ENCODE assay signal across 9 mouse cellular contexts in genomic region chr13:88822332-88822895, GRCm38 (mm10). TPM values are rescaled to one million over a fixed set of nuclear protein-coding genes. Genes with fewer than 3 reads are reported as not detected.
DNase-seq lines count a peak whose midpoint lies in the region; ATAC-seq and TF ChIP-seq lines count a peak whose summit lies in the region.
"Had no signal": no experiment of that assay in that cellular context is flagged by ENCODE, and none has a peak within 500 bp of the region (broad histone marks: within the 10 kb centered on the region; RNA-seq: fewer than 3 reads in every experiment).

No protein-coding gene starts in this region.

- no peaks in the 10 kb centered on the region for H3K9me3 ChIP-seq in embryonic facial prominence, embryonic 13.5 days
- no peaks in the 10 kb centered on the region for H3K9me3 ChIP-seq in intestine, postnatal 0 days (ENCODE audit: control insufficient read depth)
- H3K9me3 ChIP-seq in neural tube, embryonic 13.5 days, result no peaks in the 10 kb centered on the region

- 0 out of 2 replicates have a peak, but pooled peaks have one; percentile 22 for ATAC-seq in embryonic facial prominence, embryonic 13.5 days (ENCODE audit: insufficient number of reproducible peaks, insufficient read depth, low FRiP score, low TSS enrichment, low read depth)
- no peak for ATAC-seq in intestine, postnatal 0 days
- peak; percentile 9; the same call in 1 of the 2 replicates for ATAC-seq in neural tube, embryonic 13.5 days (ENCODE audit: low read depth)
- no peak for ATAC-seq in monocyte, adult 5-6 weeks (replicated peaks; ENCODE audit: insufficient number of reproducible peaks, low FRiP score, low TSS enrichment, poor library complexity, severe bottlenecking)

- peak overlapping the region; percentile 75 for H3K4me3 ChIP-seq in left cerebral cortex, adult 2 months
- H3K4me3 ChIP-seq in embryonic facial prominence, embryonic 13.5 days, result peak overlapping the region; percentile 69
- H3K4me3 ChIP-seq in intestine, postnatal 0 days (ENCODE audit: low read depth, low read length), result peak overlapping the region; percentile 60
- H3K4me3 ChIP-seq in neural tube, embryonic 13.5 days, result peak overlapping the region; percentile 80

- H3K36me3 ChIP-seq in embryonic facial prominence, embryonic 13.5 days, result no peaks in the 10 kb centered on the region
- H3K36me3 ChIP-seq in intestine, postnatal 0 days (ENCODE audit: control insufficient read depth, insufficient read depth), result no peaks in the 10 kb centered on the region
- no peaks in the 10 kb centered on the region for H3K36me3 ChIP-seq in neural tube, embryonic 13.5 days

- intact Hi-C loops in left cerebral cortex, adult 2 months (cut with DNase I), result loop anchor here (2.0 to 10.0 kb wide), 4 partner anchors 212 to 715 kb away; partner anchors contain the start of gene Hapln1
- intact Hi-C loops in left cerebral cortex, postnatal 10 days (cut with DNase I), result loop anchor here (5.0 kb wide), 1 partner anchor 715 kb away; the partner anchor contains the start of gene Hapln1

- peak in 1 of 2 experiments; percentile 18 for DNase-seq in left cerebral cortex, adult 2 months (ENCODE audit: extremely low spot score in 1 of 2, low spot score in 2 of 2)
- no peak for DNase-seq in left cerebral cortex, postnatal 10 days (ENCODE audit: extremely low spot score in 1 of 2, low spot score in 2 of 2)
- no peak for DNase-seq in urinary bladder, adult 2 months (ENCODE audit: low spot score)
- no peak for DNase-seq in testis, postnatal 14 days (ENCODE audit: low spot score)

- no peaks in the 10 kb centered on the region for H3K27me3 ChIP-seq in embryonic facial prominence, embryonic 13.5 days
- H3K27me3 ChIP-seq in intestine, postnatal 0 days (replicated peaks; ENCODE audit: control insufficient read depth, insufficient read depth, low read length), result peaks cover 7% of the 10 kb centered on the region; the same call in 1 of the 2 replicates
- no peaks in the 10 kb centered on the region for H3K27me3 ChIP-seq in neural tube, embryonic 13.5 days

- peak overlapping the region; percentile 90 for H3K4me2 ChIP-seq in embryonic facial prominence, embryonic 13.5 days
- peak overlapping the region; percentile 90 for H3K4me2 ChIP-seq in intestine, postnatal 0 days (replicated peaks; ENCODE audit: low read depth)
- H3K4me2 ChIP-seq in neural tube, embryonic 13.5 days, result peak overlapping the region; percentile 94

- peak overlapping the region; percentile 94 for H3K27ac ChIP-seq in left cerebral cortex, adult 2 months
- H3K27ac ChIP-seq in embryonic facial prominence, embryonic 13.5 days, result no peak overlapping the region
- H3K27ac ChIP-seq in intestine, postnatal 0 days (ENCODE audit: low read depth, low read length), result no peak overlapping the region
- peak overlapping the region; percentile 89 for H3K27ac ChIP-seq in neural tube, embryonic 13.5 days (replicated peaks)
- H3K27ac ChIP-seq: liver, embryonic 14.5 days had no signal

- TF ChIP-seq CTCF in left cerebral cortex, adult 2 months (IDR thresholded peaks at IDR 0.05), result no peak
- no peak for TF ChIP-seq CTCF in intestine, postnatal 0 days (IDR thresholded peaks at IDR 0.05; ENCODE audit: low read depth)

- H3K4me1 ChIP-seq in embryonic facial prominence, embryonic 13.5 days, result peaks cover 8% of the 10 kb centered on the region
- no peaks in the 10 kb centered on the region for H3K4me1 ChIP-seq in intestine, postnatal 0 days (replicated peaks; ENCODE audit: control insufficient read depth, insufficient read depth, low read length)
- peaks cover 29% of the 10 kb centered on the region for H3K4me1 ChIP-seq in neural tube, embryonic 13.5 days (replicated peaks)

- WGBS in embryonic facial prominence, embryonic 13.5 days, result 6% methylated on average over 10 of the region's 10 CpGs
- WGBS in intestine, postnatal 0 days, result 32% methylated on average over 10 of the region's 10 CpGs
- 5% methylated on average over 10 of the region's 10 CpGs for WGBS in neural tube, embryonic 13.5 days

- H3K9ac ChIP-seq in embryonic facial prominence, embryonic 13.5 days, result peak overlapping the region; percentile 83
- H3K9ac ChIP-seq in intestine, postnatal 0 days (ENCODE audit: low read depth, low read length), result 0 out of 2 replicates have a peak overlapping the region, but pooled peaks have one; percentile 50
- H3K9ac ChIP-seq in neural tube, embryonic 13.5 days, result peak overlapping the region; percentile 94
- H3K9ac ChIP-seq: liver, embryonic 14.5 days had no signal

RNA-seq across cellular contexts. Expression of gene Edil3, which starts 1.1 kb away (rescaled TPM):
- 10 to 100 TPM; 90.4 to 91.8 TPM for total RNA-seq in left cerebral cortex, adult 2 months (2021)
- 10 to 100 TPM; 82.2 TPM for total RNA-seq in left cerebral cortex, postnatal 10 days (2021)
- 20.1 and 24.6 TPM in 2 replicates for polyA plus RNA-seq in embryonic facial prominence, embryonic 13.5 days (2015; fragmentation: Nextera tagmentation; extraction: Ambion mirVana)
- 3.0 and 3.4 TPM in 2 replicates for polyA plus RNA-seq in intestine, postnatal 0 days (2015; fragmentation: Nextera tagmentation; extraction: Ambion mirVana)
- 61.0 and 63.7 TPM in 2 replicates for polyA plus RNA-seq in neural tube, embryonic 13.5 days (2015; fragmentation: Nextera tagmentation; extraction: Ambion mirVana)
- 0.10 to 0.38 TPM in 2 of 3 replicates, not detected in the other for total RNA-seq in monocyte, adult 5-6 weeks (2017)
- 5.2 and 6.3 TPM in 2 replicates for polyA plus RNA-seq in urinary bladder, adult 2 months (2012; rRNA removed)

Comparison
In these comparisons a context has a peak if more than half of its experiments do, and no peak if none do; other contexts are left out.
1. H3K27ac ChIP-seq: peak in left cerebral cortex, adult 2 months (single experiment) and neural tube, embryonic 13.5 days (single experiment); none in embryonic facial prominence, embryonic 13.5 days (single experiment) and intestine, postnatal 0 days (single experiment).
2. ATAC-seq: peak in embryonic facial prominence, embryonic 13.5 days (single experiment) and neural tube, embryonic 13.5 days (single experiment); none in intestine, postnatal 0 days (single experiment) and monocyte, adult 5-6 weeks (single experiment).
3. Peak in every context shown above with its lines, with median percentiles within 50 percentile points of each other: H3K4me3 ChIP-seq, H3K4me2 ChIP-seq and H3K9ac ChIP-seq.